Mouse (Mus musculus) erythroblast, adult 5-6 weeks (primary cell): ENCODE measurements around the gene Mipol1. TPM values are rescaled to one million over a fixed set of nuclear protein-coding genes. Genes with fewer than 3 reads are reported as not detected.
"Not testable (repeated sequence)": the region's sequence is repeated elsewhere in the genome, so short reads cannot be mapped to it uniquely, and the experiment has no call there.

Experiments used
- ATAC-seq: replicated peaks from 2 replicates; pipeline ENCODE4 v1.8.0; 2016; ENCODE audit warnings: moderate number of reproducible peaks, mild to moderate bottlenecking, moderate TSS enrichment, inconsistent platforms; ENCODE audit not compliant: poor library complexity, low FRiP score, severe bottlenecking
- total RNA-seq, 2 experiments: library from RNA; stranded (forward) in 1 of 2; stranded (reverse) in 1 of 2; fragments of 150-400 nt in 1 of 2; fragments of 200-764, 138-1000 nt in 1 of 2; gene quantifications; 2 replicates each; pipeline versions ENCODE4 v1.2.3 to v1.2.4; 2015 to 2017; ENCODE audit warnings: low replicate concordance in 2 of 2

Gene Mipol1
- total RNA-seq (2015; ENCODE audit: low replicate concordance), result 0.63 TPM in 1 of 2 replicates, not detected in the other
- 0.60 and 0.98 TPM in 2 replicates for total RNA-seq (2017; ENCODE audit: low replicate concordance)

GRCm38 (mm10) chr12:57230192-57230706 lies at the start of gene Mipol1, which contains the start of gene Prps1l3:
Gene Mipol1 (plus strand): TSS chr12:57230427.
Gene Prps1l3 (plus strand): TSS chr12:57230412.
- peak; percentile 93 for ATAC-seq

GRCm38 (mm10) chr12:57184401-57185147 lies 45.7 kb upstream of the Mipol1 start:
- ATAC-seq, result peak; percentile 66

GRCm38 (mm10) chr12:57185475-57185874 lies 44.8 kb upstream of the Mipol1 start:
- peak; percentile 84 for ATAC-seq

- peak; percentile 40; the same call in 1 of the 2 replicates for ATAC-seq
These were observed 44.1 kb upstream of the Mipol1 start for GRCm38 (mm10) chr12:57186126-57186525.

- no peak for ATAC-seq
These were observed 43.2 kb upstream of the Mipol1 start for GRCm38 (mm10) chr12:57187032-57187431.

GRCm38 (mm10) chr12:57194609-57195008 lies 35.6 kb upstream of the Mipol1 start:
- ATAC-seq, result peak; percentile 76

- 0 out of 2 replicates have a peak, but pooled peaks have one; percentile 3 for ATAC-seq
These were observed 34.0 kb upstream of the Mipol1 start for GRCm38 (mm10) chr12:57196286-57196607.

GRCm38 (mm10) chr12:57196608-57197362 lies 33.4 kb upstream of the Mipol1 start:
- peak; percentile 68 for ATAC-seq

GRCm38 (mm10) chr12:57197363-57198026 lies 32.7 kb upstream of the Mipol1 start, which contains the start of gene Slc25a21:
Gene Slc25a21 (minus strand): TSS chr12:57197472.
- peak; percentile 78 for ATAC-seq

GRCm38 (mm10) chr12:57198269-57198668 lies 32.0 kb upstream of the Mipol1 start:
- peak; percentile 11; the same call in 1 of the 2 replicates for ATAC-seq

GRCm38 (mm10) chr12:57199427-57199826 lies 30.8 kb upstream of the Mipol1 start:
- no peak for ATAC-seq

- ATAC-seq, result no peak
These were observed 28.3 kb upstream of the Mipol1 start for GRCm38 (mm10) chr12:57201901-57202300.

GRCm38 (mm10) chr12:57204276-57204851 lies 25.9 kb upstream of the Mipol1 start:
- no peak for ATAC-seq

GRCm38 (mm10) chr12:57211353-57212311 lies 18.6 kb upstream of the Mipol1 start:
- peak; percentile 86 for ATAC-seq

GRCm38 (mm10) chr12:57212463-57212862 lies 17.8 kb upstream of the Mipol1 start:
- not testable (repeated sequence) for ATAC-seq

GRCm38 (mm10) chr12:57226411-57226810 lies 3.8 kb upstream of the Mipol1 start:
- ATAC-seq, result no peak

- no peak for ATAC-seq
These were observed 2.5 kb upstream of the Mipol1 start for GRCm38 (mm10) chr12:57227776-57228175.

- ATAC-seq, result 0 out of 2 replicates have a peak, but pooled peaks have one; percentile 38
These were observed 524 bp upstream of the Mipol1 start for GRCm38 (mm10) chr12:57229703-57230102.
